Mouse (Mus musculus): ENCODE measurements around the gene Pde8b.

The Pde8b gene

GRCm38 (mm10) chr13:95249511-95250456, at the start of gene Pde8b:
Gene Pde8b, minus strand, starts transcription at chr13:95250336.
- in situ Hi-C loops (cut with MboI): no loop called here

- in situ Hi-C loops (cut with MboI): no loop called here
These were observed 41.8 kb upstream of the Pde8b start for GRCm38 (mm10) chr13:95291983-95292382.

GRCm38 (mm10) chr13:95288027-95288426, 37.9 kb upstream of the Pde8b start:
- in situ Hi-C loops (cut with MboI): no loop called here

GRCm38 (mm10) chr13:95286989-95287388, 36.9 kb upstream of the Pde8b start:
- in situ Hi-C loops (cut with MboI): no loop called here

- in situ Hi-C loops (cut with MboI): no loop called here
These were observed 31.9 kb upstream of the Pde8b start for GRCm38 (mm10) chr13:95281740-95282673.

- in situ Hi-C loops (cut with MboI): no loop called here
These were observed 28.4 kb upstream of the Pde8b start for GRCm38 (mm10) chr13:95278426-95279025.

GRCm38 (mm10) chr13:95264691-95265090, 14.6 kb upstream of the Pde8b start:
- in situ Hi-C loops (cut with MboI): no loop called here

GRCm38 (mm10) chr13:95260886-95261789, 11.0 kb upstream of the Pde8b start:
- in situ Hi-C loops (cut with MboI): no loop called here

- in situ Hi-C loops (cut with MboI): no loop called here
These were observed 10.3 kb upstream of the Pde8b start for GRCm38 (mm10) chr13:95260391-95260790.

- in situ Hi-C loops (cut with MboI): no loop called here
These were observed 6.9 kb upstream of the Pde8b start for GRCm38 (mm10) chr13:95257083-95257482.

- in situ Hi-C loops (cut with MboI): no loop called here
These were observed 4.9 kb upstream of the Pde8b start for GRCm38 (mm10) chr13:95255083-95255482.

- in situ Hi-C loops (cut with MboI): no loop called here
These were observed 7.1 kb downstream of the Pde8b start for GRCm38 (mm10) chr13:95243026-95243425.

- in situ Hi-C loops (cut with MboI): no loop called here
These were observed 12.6 kb downstream of the Pde8b start for GRCm38 (mm10) chr13:95237488-95237887.

GRCm38 (mm10) chr13:95235261-95235660, 14.9 kb downstream of the Pde8b start:
- in situ Hi-C loops (cut with MboI): no loop called here

- in situ Hi-C loops (cut with MboI): no loop called here
These were observed 18.6 kb downstream of the Pde8b start for GRCm38 (mm10) chr13:95231366-95232138.

- in situ Hi-C loops (cut with MboI): no loop called here
These were observed 19.8 kb downstream of the Pde8b start for GRCm38 (mm10) chr13:95230326-95230725.

GRCm38 (mm10) chr13:95224491-95224890, 25.6 kb downstream of the Pde8b start:
- in situ Hi-C loops (cut with MboI): no loop called here

GRCm38 (mm10) chr13:95223427-95223772, 26.7 kb downstream of the Pde8b start:
- in situ Hi-C loops (cut with MboI): no loop called here

- in situ Hi-C loops (cut with MboI): no loop called here
These were observed 27.3 kb downstream of the Pde8b start for GRCm38 (mm10) chr13:95222569-95223426.

Data from mature B cell (primary cell).